Mouse (Mus musculus): ENCODE measurements around the gene Cfap43. TPM values are rescaled to one million over a fixed set of nuclear protein-coding genes. Genes with fewer than 3 reads are reported as not detected.
A peak's percentile ranks its signal among the peaks of the same experiment; 100 is the strongest.

The Cfap43 gene
- total RNA-seq, 4 experiments from 2014 or later, result not detected

GRCm38 (mm10) chr19:47783898-47784297 lies 135.2 kb downstream of the Cfap43 start:
- no peak for DNase-seq

GRCm38 (mm10) chr19:47780972-47781371 lies 138.1 kb downstream of the Cfap43 start:
- DNase-seq, result no peak

- DNase-seq, result no peak
Observed at GRCm38 (mm10) chr19:47780145-47780544, 138.9 kb downstream of the Cfap43 start.

GRCm38 (mm10) chr19:47777847-47778246 lies 141.2 kb downstream of the Cfap43 start:
- no peak for DNase-seq

DNA sequence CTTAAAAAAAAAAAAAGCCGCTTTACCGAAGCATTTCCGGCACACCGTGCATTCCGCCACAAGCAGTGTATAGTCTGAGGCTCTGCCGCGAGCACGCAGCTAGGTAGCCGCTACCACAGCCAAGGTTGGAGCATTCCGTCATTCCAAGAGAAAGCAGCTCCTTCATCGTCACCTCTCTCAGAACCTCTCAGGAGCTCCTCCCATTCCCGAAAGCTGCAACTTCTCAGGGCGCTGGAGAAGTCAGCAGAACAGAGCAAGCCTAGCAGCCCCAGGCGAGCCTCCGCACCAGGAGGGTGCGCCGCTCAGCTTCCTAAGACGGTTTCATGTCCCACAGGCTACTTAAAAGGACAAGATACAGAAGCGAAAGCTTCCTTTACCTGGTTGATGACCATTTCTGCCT lies 163.5 kb downstream of the Cfap43 start:
- DNase-seq, result no peak

GRCm38 (mm10) chr19:47754931-47755330 lies 164.2 kb downstream of the Cfap43 start:
- DNase-seq, result no peak

DNA sequence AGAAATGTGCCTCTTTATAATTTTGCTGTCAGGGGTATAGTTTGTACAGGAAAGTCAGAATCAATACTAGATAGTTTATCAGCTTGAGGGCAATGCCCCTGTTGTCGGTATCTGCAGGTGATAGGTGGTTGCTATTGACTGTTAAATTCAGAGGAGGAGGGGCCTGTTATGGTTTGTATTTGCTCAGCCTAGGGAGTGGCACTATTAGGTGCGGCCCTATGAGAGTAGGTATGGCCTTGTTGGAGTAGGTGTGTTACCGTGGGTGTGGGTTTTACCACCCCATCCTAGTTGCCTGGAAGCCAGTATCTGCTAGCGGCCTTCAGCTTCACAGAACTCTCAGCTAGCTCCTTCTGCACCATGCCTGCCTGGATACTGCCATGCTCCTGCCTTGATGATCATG lies 165.2 kb downstream of the Cfap43 start:
- no peak for DNase-seq

GRCm38 (mm10) chr19:47752456-47752855 lies 166.6 kb downstream of the Cfap43 start:
- no peak for DNase-seq

- DNase-seq, result no peak
Observed at GRCm38 (mm10) chr19:47750391-47750790, 168.7 kb downstream of the Cfap43 start.

GRCm38 (mm10) chr19:47748950-47749349 lies 170.1 kb downstream of the Cfap43 start:
- DNase-seq, result no peak

GRCm38 (mm10) chr19:47747072-47747471 lies 172.0 kb downstream of the Cfap43 start:
- DNase-seq, result no peak

DNA sequence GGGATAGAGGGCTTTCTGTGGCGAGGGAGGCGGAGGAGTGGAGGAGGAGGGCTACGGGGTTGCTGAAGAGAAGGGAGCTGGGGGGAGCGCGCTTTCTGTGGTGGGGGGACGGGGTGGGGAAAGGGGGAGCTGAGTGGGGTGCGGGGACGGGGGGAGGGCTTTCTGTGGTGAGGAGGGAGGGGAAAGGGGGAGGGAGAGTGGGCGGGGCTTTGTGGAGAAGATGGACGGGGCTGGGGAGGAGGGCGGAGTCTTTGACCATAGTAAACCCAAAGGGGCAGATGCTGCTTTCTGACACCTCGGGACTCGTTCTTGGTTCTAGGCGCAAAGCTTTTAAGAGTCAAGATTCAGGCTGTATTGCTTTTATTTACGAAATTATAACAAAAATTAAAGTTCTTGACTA lies 187.2 kb downstream of the Cfap43 start:
- peak; percentile 31 for DNase-seq

- DNase-seq, result peak; percentile 98
Observed at GRCm38 (mm10) chr19:47731071-47731881, 187.8 kb downstream of the Cfap43 start, which contains the start of gene Sfr1. Sfr1 (plus strand) TSS chr19:47731682.

GRCm38 (mm10) chr19:47730691-47731070 lies 188.4 kb downstream of the Cfap43 start:
- DNase-seq, result peak; percentile 65

GRCm38 (mm10) chr19:47725643-47726140 lies 193.4 kb downstream of the Cfap43 start:
- no peak for DNase-seq

DNA sequence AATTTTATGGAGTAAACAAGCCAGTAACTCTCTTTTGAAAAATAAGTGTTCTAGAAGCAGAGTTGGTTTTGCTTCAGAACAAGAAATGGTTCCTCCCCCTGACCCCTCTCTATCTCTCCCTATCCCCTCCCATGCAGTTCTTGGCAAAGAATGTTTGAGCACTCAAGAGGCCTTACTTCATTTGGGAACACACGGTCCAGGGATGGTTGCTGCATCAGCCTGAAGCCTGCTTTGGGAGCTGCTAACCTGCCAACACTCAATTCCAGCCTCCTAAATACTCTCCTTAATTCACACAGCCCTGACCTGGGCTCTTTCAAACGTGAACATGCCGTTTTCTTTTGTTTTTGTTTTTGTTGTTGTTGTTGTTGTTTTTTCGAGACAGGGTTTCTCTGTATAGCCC lies 194.2 kb downstream of the Cfap43 start:
- DNase-seq, result no peak

GRCm38 (mm10) chr19:47722471-47722870 lies 196.6 kb downstream of the Cfap43 start:
- peak; percentile 20 for DNase-seq

DNA sequence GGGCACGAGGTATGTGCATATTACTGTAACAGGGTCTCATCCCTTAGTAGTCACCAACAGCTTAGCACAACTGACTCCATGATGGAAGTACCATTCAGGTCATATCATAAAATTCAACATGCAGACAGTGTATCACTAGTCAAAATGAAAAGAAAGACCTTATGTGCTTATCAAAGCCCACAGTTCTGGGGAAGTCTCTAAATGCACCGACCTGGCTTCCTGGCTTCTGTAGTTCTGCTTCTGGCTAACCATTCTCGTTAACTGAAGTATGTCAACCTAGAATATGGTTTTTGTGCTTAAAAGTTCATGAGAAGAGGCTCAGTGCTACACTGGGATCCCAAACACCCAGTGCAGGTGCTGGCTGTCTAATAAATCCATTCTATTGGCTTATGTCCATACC lies 199.9 kb downstream of the Cfap43 start:
- no peak for DNase-seq

GRCm38 (mm10) chr19:47716144-47716543 lies 202.9 kb downstream of the Cfap43 start:
- no peak for DNase-seq

DNA sequence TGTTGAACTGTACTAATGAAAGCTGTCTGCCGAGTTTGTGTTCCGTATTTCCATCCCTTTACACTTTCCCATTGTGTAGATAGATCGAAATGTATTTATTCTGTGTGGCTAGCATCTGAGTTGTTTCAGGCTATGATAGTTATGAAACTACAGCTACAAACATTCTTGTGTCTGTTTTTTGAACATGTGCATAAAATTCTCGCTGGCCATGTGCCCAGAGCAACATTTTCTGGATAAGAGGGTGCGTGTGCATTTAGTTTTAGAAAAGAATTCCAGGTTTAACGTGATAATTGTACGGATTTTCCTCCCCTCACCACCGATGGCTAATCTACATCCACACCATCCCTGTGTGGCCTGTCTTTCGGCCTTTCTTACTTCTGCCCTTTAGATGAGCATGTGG lies 205.6 kb downstream of the Cfap43 start:
- no peak for DNase-seq

DNA sequence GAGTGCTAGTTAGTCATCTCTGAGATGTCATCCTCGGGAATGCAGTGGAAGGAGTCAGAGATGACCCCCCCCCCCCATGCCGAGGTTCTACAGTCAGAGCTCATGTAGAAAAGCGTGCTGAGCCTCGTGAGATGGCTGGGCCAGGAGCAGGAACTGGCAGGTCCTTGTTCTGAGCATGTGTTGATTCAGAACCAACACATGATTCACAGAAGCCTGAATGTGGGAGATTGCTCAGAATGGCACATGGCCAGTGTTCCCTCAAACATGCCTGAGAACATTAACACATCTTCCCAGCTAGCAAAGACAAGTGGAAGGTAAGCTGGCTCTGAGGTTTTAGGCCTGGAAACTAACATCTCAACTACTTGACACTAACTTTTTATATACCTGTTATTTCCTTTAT lies 208.7 kb downstream of the Cfap43 start:
- DNase-seq, result no peak

DNA sequence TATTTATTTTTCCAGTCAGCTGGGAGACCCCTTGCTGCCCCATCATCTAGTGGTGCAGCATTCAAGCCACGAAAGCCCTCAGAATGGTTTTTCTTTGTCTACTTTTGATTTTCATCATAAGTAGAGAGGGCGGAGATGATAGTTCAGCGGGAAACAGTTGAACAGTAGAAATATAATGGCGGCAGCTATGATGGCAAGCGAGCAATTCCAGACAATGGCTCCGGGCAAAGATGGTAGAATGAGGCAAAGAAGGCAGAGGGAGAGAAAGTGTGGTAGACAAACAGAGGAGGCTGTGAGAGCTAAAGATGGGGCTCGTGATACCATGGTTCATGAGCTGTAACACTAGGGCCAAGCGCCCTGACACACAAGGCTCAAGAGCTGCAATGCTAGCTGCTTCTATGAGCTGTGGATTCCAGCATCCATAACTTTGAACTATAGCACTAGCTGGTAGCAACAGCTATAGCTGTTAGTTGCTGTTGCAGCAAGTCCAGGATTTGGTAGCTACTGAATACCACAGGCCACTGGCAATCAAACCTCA lies 213.2 kb downstream of the Cfap43 start:
- DNase-seq, result no peak

DNA sequence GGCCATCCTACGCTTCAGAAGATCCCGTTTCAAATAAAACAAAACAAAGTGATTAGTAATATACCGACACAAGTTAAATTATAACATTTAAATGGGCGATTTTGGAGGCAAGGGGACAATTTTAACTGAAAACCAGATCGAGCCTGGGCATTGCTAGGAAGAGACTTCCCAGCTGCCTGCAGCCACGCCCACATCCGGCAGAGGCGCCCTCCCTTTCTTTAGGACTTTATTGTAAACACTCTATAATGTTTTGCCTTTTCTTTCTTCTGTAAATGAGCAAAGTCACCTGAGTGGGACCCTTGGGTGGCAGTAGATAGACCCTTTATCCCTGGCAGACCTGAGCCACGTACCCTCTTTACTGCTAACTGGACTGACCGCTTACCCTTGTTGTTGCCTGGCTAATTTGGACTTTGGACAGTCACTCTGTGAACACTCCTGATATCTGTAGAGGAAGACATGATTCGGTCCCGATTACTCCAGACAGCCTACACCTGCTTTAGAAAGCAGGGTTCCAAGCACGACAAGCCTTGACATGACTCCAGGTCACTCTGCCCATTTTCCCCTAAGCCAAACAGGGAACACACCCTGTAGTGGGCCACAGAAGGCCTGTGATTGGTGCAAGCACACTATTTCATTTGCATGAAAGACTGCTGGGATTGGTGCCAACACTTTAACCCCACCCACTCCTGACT lies 213.9 kb downstream of the Cfap43 start:
- DNase-seq, result no peak
